Mouse (Mus musculus) stomach, embryonic 16.5 days (tissue): ENCODE measurements around the gene Tmed8. TPM values are rescaled to one million over a fixed set of nuclear protein-coding genes. Genes with fewer than 3 reads are reported as not detected.
"Not testable (repeated sequence)": the region's sequence is repeated elsewhere in the genome, so short reads cannot be mapped to it uniquely, and the experiment has no call there.

ENCODE experiments used
- ATAC-seq: fragments of 200-750 bp; cut with Nextera tagmentation; 2 replicates; pipeline ENCODE4 v1.8.0; 2017; ENCODE audit warnings: moderate number of reproducible peaks, moderate TSS enrichment; ENCODE audit not compliant: insufficient read depth, low FRiP score
- H3K27ac ChIP-seq: fragments of 300-500 bp; sonication (generic); 2 replicates; pipeline ENCODE4 v1.5.1; 2014; ENCODE audit warnings: low read length
- H3K27me3 ChIP-seq: fragments of 300-500 bp; sonication (generic); 2 replicates; pipeline ENCODE4 v1.6.1; 2014; ENCODE audit warnings: low read length, control low read depth, mixed read lengths; ENCODE audit not compliant: control insufficient read depth, insufficient read depth
- H3K36me3 ChIP-seq: fragments of 300-500 bp; sonication (generic); 2 replicates; pipeline ENCODE4 v1.6.1; 2014; ENCODE audit warnings: low read length; ENCODE audit not compliant: control insufficient read depth, insufficient read depth
- H3K4me1 ChIP-seq: fragments of 300-500 bp; sonication (generic); 2 replicates; pipeline ENCODE4 v1.6.1; 2014; ENCODE audit warnings: low read length, control low read depth, mixed read lengths; ENCODE audit not compliant: control insufficient read depth, insufficient read depth
- H3K4me2 ChIP-seq: fragments of 300-500 bp; sonication (generic); 2 replicates; pipeline ENCODE4 v1.6.1; 2014; ENCODE audit warnings: low read depth, low read length, mixed read lengths
- H3K4me3 ChIP-seq: fragments of 300-500 bp; sonication (generic); replicated peaks from 2 replicates; pipeline ENCODE4 v1.5.1; 2014; ENCODE audit warnings: mild to moderate bottlenecking, low read length
- H3K9ac ChIP-seq: fragments of 300-500 bp; sonication (generic); 2 replicates; pipeline ENCODE4 v1.6.1; 2014; ENCODE audit warnings: low read length
- H3K9me3 ChIP-seq: fragments of 300-500 bp; sonication (generic); replicated peaks from 2 replicates; pipeline ENCODE4 v1.6.1; 2016; ENCODE audit warnings: low read length, control low read depth; ENCODE audit not compliant: control insufficient read depth
- WGBS: fragments of 180-500 bp; shearing (Covaris S2); extraction: QIAGEN DNeasy Blood & Tissue Kit; methylation state at CpG from one replicate; pipeline ENCODE4 v1.1.7; 2014; 5-methylcytosine and 5-hydroxymethylcytosine counted together
- polyA plus RNA-seq: library from polyadenylated mRNA; unstranded; fragments of >200 nt; fragmentation: Nextera tagmentation; extraction: Ambion mirVana; gene quantifications from 2 replicates; pipeline ENCODE4 v1.2.1, GENCODE M21; 2015

Tmed8 gene
- polyA plus RNA-seq, 1 experiment from 2014 or later: 2.8 TPM

- Histone ChIP-seq H3K4me2 (no peak overlapping the region), H3K36me3 (no peaks in the 10 kb centered on the region), H3K9me3 (no peaks in the 10 kb centered on the region), H3K27ac (no peak overlapping the region), H3K27me3 (no peaks in the 10 kb centered on the region), H3K4me1 (no peaks in the 10 kb centered on the region), H3K9ac (no peak overlapping the region), H3K4me3 (no peak overlapping the region)
- WGBS: 91% methylated on average over 4 of the region's 4 CpGs
- no peak for ATAC-seq
These were observed 22.6 kb downstream of the Tmed8 start for GRCm38 (mm10) chr12:87177631-87178030.

- ATAC-seq: no peak
- no peaks in the 10 kb centered on the region for H3K36me3 ChIP-seq
- no peaks in the 10 kb centered on the region for H3K4me1 ChIP-seq
- no peak overlapping the region for H3K27ac ChIP-seq
- H3K27me3 ChIP-seq: no peaks in the 10 kb centered on the region
- H3K9me3 ChIP-seq: no peaks in the 10 kb centered on the region
- no peak overlapping the region for H3K4me2 ChIP-seq
- H3K9ac ChIP-seq: no peak overlapping the region
- H3K4me3 ChIP-seq: no peak overlapping the region
- WGBS: 72% methylated on average over 4 of the region's 4 CpGs
These were observed 24.9 kb downstream of the Tmed8 start for GRCm38 (mm10) chr12:87175194-87175946.

- Histone ChIP-seq H3K27ac (no peak overlapping the region), H3K27me3 (no peaks in the 10 kb centered on the region), H3K4me3 (no peak overlapping the region), H3K4me2 (no peak overlapping the region), H3K9ac (no peak overlapping the region), H3K9me3 (no peaks in the 10 kb centered on the region), H3K4me1 (peaks cover 5% of the 10 kb centered on the region; the same call in 1 of the 2 replicates), H3K36me3 (no peaks in the 10 kb centered on the region)
- no peak for ATAC-seq
- 83% methylated on average over 5 of the region's 5 CpGs for WGBS
These were observed 39.4 kb downstream of the Tmed8 start for GRCm38 (mm10) chr12:87160815-87161214.

GRCm38 (mm10) chr12:87160310-87160709 is 39.9 kb downstream of the Tmed8 start:
- H3K27me3 ChIP-seq: no peaks in the 10 kb centered on the region
- no peaks in the 10 kb centered on the region for H3K36me3 ChIP-seq
- ATAC-seq: no peak
- H3K27ac ChIP-seq: no peak overlapping the region
- peaks cover 5% of the 10 kb centered on the region; the same call in 1 of the 2 replicates for H3K4me1 ChIP-seq
- no peak overlapping the region for H3K4me2 ChIP-seq
- 64% methylated on average over 1 of the region's 1 CpGs for WGBS
- H3K9ac ChIP-seq: no peak overlapping the region
- H3K4me3 ChIP-seq: no peak overlapping the region
- H3K9me3 ChIP-seq: no peaks in the 10 kb centered on the region

- WGBS: 49% methylated on average over 7 of the region's 7 CpGs
- Histone ChIP-seq H3K4me2 (peak overlapping the region; percentile 31; the same call in 1 of the 2 replicates), H3K36me3 (no peaks in the 10 kb centered on the region), H3K9me3 (no peaks in the 10 kb centered on the region), H3K4me3 (no peak overlapping the region), H3K9ac (no peak overlapping the region), H3K27ac (no peak overlapping the region), H3K27me3 (no peaks in the 10 kb centered on the region), H3K4me1 (peaks cover 5% of the 10 kb centered on the region; the same call in 1 of the 2 replicates)
- ATAC-seq: no peak
These were observed 42.2 kb downstream of the Tmed8 start for GRCm38 (mm10) chr12:87158099-87158498.

- WGBS: 36% methylated on average over 4 of the region's 4 CpGs
- Histone ChIP-seq H3K4me3 (no peak overlapping the region), H3K9me3 (no peaks in the 10 kb centered on the region), H3K4me1 (peaks cover 5% of the 10 kb centered on the region; the same call in 1 of the 2 replicates), H3K27me3 (no peaks in the 10 kb centered on the region), H3K36me3 (no peaks in the 10 kb centered on the region), H3K27ac (no peak overlapping the region), H3K9ac (no peak overlapping the region), H3K4me2 (peak overlapping the region; percentile 31)
- ATAC-seq: peak; percentile 76; the same call in 1 of the 2 replicates
These were observed 42.9 kb downstream of the Tmed8 start for GRCm38 (mm10) chr12:87157361-87157760.

- WGBS: 90% methylated on average over 4 of the region's 4 CpGs
- H3K27me3 ChIP-seq, H3K27ac ChIP-seq, H3K4me3 ChIP-seq, H3K36me3 ChIP-seq, H3K4me1 ChIP-seq, H3K9ac ChIP-seq, H3K9me3 ChIP-seq, H3K4me2 ChIP-seq, ATAC-seq: not testable (repeated sequence)
These were observed 45.8 kb downstream of the Tmed8 start for GRCm38 (mm10) chr12:87154448-87154847.

GRCm38 (mm10) chr12:87149471-87149870 is 50.8 kb downstream of the Tmed8 start:
- Histone ChIP-seq H3K9me3 (no peaks in the 10 kb centered on the region), H3K27me3 (no peaks in the 10 kb centered on the region), H3K36me3 (peaks cover 5% of the 10 kb centered on the region), H3K27ac (no peak overlapping the region), H3K4me1 (peaks cover 8% of the 10 kb centered on the region), H3K4me3 (no peak overlapping the region), H3K4me2 (no peak overlapping the region), H3K9ac (no peak overlapping the region)
- no peak for ATAC-seq
- 94% methylated on average over 5 of the region's 5 CpGs for WGBS

GRCm38 (mm10) chr12:87148136-87148535 is 52.1 kb downstream of the Tmed8 start:
- peaks cover 5% of the 10 kb centered on the region for H3K36me3 ChIP-seq
- peak overlapping the region; percentile 80 for H3K4me2 ChIP-seq
- H3K9me3 ChIP-seq: no peaks in the 10 kb centered on the region
- H3K4me3 ChIP-seq: peak overlapping the region; percentile 94
- peak overlapping the region; percentile 96 for H3K27ac ChIP-seq
- H3K27me3 ChIP-seq: no peaks in the 10 kb centered on the region
- peaks cover 8% of the 10 kb centered on the region for H3K4me1 ChIP-seq
- 10% methylated on average over 15 of the region's 15 CpGs for WGBS
- ATAC-seq: no peak
- peak overlapping the region; percentile 84 for H3K9ac ChIP-seq
